Mouse (Mus musculus): ENCODE results near the gene Ndufaf1.

GRCm38 (mm10) chr2:119662220-119663182 is at the start of gene Ndufaf1:
- no peak for TF ChIP-seq POLR2A (IDR thresholded peaks at IDR 0.05; ENCODE audit: borderline replicate concordance, low read depth, low read length)
- TF ChIP-seq CTCF (IDR thresholded peaks at IDR 0.05; ENCODE audit: low read depth, low read length) = no peak

Measured in bone marrow macrophage, adult 2 months (primary cell).